Mouse (Mus musculus) lung, postnatal 10 days (tissue): ENCODE data around the gene Fam50a.
A peak's percentile ranks its signal among the peaks of the same experiment; 100 is the strongest.

Experiments used
- DNase-seq: peaks from one replicate; pipeline ENCODE4 v3.0.0; 2021

Fam50a gene

DNA sequence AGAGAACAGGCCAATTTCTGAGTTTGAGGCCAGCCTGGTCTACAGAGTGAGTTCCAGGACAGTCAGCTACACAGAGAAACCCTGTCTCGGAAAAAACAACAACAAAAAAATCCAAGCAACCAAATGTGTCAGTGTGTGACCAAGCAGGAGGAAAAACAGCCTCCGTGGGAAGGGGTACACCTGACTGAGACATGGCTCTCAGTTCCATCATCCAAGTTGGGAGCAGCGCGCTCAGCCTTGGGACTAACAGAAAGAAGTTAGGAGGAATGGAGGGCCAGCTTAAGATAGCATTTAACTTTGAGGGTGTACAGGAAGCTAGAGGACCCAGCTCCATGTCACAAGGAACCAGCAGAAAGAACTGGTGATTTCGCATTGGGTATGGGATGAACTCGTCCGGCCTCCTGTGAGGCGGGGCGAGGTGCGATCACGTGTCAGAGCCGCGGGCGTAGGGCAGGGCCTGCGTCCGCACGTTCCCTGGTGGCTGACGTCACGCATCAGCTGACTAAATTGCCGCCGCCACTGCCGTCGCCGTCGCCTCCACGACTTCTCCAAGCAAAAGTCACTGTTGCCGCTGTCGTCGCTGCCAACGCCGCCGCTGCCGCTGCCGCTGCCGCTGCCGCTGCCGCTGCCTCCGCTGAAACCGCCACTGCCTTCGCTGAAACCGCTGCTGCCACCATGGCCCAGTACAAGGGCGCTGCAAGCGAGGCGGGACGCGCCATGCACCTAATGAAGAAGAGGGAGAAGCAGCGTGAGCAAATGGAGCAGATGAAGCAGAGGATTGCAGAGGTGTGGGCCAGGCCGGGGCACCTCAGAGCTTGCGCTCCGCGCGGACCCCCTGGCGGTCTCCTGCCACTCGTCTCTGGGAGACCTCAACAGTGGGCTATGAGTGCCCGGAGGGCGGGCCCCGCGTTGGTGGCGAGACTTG lies at the start of gene Fam50a:
TSS of gene Fam50a (plus strand) at position 494 of the 925 bp plus-strand sequence.
- peak; percentile 94 for DNase-seq

DNA sequence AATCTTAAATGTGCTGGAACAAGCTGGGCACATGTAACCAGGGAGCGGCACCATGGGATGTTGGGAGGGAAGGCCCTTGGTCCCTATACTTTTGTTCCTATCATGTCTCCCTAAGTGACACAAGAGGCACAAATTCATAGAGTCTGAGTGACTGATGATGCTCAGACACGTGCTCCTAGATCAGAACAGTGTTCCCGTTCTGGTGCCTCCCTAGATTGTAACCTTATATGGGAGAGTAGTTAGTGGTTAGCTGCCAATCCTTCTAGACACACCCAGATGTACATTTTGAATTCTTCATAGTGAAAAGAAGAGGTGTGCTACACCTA lies 43.1 kb upstream of the Fam50a start:
- no peak for DNase-seq

- peak; percentile 95 for DNase-seq
Observed at GRCm38 (mm10) chrX:74270062-74270901, 42.6 kb upstream of the Fam50a start, which contains the start of gene Rpl10. Rpl10 (plus strand) TSS chrX:74270812.

DNA sequence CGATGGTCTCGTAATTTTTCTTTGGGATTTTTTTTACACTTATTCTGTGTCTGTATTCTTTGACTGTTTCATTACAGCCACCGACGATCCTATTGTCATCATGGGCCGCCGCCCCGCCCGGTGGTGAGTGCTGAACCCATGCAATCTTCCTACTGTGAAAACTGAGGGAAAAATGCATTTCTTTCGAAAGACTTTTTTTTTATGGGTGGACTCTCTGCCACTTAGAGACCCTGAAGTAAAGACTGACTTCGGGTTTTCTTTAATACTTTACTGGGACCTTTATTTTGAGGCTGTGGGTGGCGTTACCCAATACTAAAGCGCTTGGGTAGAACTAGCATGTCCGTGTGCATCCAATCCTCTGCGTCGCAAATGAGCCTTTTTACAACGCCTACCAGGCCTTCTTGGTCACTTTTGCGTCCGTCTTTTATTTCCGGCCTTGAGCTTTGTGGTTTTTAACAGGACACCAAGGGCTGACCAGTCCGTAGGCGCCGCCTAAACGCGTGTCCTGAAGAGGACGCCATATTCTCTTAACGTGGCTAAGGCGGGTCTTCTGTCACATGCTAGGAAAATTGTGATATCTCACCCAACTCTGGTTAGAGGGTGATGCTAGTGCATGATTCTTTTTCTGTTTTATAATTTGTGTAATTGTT lies 41.8 kb upstream of the Fam50a start:
- DNase-seq = peak; percentile 59

DNA sequence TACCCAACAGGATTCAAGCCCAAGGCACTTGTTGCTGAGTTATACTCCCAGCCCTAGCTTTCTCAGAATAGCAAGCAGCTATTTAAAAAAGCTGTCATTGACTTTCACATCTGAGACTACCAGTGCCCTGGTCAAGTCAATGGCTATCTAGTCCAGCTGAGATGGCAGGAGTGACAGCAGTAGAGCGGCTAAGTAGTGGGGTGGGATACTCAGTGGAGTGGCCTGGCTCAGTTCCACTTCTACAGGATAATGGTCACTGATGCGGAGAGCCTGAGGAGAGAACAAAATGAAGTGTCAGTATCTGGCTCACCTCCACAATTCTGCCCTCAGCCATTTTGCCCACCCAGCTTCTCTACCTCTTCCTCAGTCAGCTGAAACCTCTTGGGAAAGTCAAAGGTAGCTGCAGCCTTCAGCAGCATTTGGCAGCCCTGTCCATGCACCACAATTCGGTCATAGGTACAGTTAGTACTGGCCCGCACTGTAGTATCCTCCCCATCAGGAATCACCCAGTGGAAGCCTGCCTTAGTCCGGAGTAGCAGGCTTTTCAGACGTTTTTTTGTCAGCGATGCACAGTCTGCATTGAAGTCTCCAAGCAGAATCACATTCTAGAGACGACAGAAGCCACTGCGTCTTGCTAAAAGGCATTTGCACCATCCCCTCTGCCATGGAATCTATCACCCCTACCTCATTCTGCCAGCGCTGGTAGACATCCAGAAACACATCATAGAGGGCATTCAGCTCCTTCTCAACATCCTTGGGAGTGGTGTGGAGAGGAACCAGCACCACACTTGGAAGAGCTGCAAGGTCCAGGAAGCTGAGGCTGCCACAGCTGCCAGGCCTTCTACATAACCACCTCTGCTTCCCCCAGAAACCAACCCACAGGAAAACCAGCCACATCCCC lies 39.2 kb upstream of the Fam50a start:
- no peak for DNase-seq

DNA sequence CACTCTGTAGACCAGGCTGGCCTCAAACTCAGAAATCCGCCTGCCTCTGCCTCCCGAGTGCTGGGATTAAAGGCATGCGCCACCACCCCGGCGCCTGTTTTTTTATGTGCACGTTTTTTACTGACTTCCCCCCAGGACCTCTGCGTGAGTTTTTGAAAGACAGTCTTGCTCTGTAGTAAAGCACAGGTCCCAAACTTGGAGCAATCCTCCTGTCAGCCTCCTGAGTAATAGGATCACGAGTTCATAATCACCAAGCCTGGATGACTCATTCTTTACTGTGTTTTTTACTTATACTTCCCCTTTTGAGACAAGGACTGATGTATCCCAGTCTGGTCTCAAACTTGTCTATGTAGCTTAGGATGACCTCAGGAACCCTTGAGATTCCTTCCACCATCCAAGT lies 34.9 kb upstream of the Fam50a start:
- no peak for DNase-seq

- no peak for DNase-seq
Observed at GRCm38 (mm10) chrX:74281041-74281731, 31.6 kb upstream of the Fam50a start.

GRCm38 (mm10) chrX:74281732-74282394 lies 31.0 kb upstream of the Fam50a start, which contains the start of the genes Taz and Dnase1l1:
Taz (plus strand) TSS chrX:74281912.
Dnase1l1 (minus strand) TSS chrX:74282337.
- peak; percentile 92 for DNase-seq

DNA sequence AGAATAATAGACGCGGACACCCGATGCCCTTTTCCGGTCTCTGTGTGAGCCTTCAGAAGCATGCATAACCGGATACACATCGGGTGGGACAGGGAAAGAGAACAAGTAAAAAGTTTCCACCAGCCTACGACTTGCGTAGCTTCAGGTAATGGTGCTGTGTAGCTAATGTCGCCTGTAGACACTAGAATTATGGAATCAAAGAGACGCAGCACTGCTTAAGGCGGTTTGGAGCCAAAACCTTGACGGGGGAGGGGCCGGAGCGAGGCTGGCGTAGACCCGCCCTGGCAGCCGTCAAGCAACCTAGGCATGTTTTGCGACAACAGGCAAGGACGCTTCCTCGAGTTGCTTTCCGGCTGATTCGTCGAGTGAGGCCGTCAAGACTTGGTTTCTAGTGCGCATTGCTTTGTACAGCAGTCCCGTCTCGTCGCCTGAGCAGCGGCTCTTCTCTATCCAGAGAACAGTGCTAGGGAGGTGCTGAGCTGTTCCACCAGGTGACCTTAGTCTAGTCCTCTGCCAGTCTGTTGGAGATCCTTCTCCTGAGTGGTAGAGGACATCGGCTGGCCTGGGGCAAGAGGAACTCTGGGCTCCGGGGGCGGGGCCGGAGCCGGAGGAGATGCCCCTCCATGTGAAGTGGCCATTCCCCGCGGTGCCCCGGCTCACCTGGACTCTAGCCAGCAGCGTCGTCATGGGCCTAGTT lies 30.3 kb upstream of the Fam50a start:
- DNase-seq = peak; percentile 93

GRCm38 (mm10) chrX:74283092-74283437 lies 29.8 kb upstream of the Fam50a start:
- no peak for DNase-seq

DNA sequence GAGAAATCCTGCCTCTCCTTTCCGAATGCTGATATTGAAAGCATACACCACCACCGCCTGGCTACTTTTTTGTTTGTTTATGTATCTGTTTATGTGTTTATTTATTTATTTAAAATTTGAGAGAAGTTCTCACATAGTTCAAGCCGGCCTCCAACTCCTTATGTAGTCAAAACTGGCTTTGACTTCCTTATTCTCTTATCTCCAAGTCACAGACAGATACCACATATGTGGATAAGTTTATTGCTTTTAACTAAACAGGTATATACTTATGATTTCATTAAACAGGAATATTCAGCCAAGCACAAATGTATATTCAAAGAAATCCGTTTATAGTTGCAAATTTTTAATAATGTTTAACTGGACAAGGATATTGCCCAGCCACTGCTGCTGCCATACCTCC lies 19.4 kb upstream of the Fam50a start:
- no peak for DNase-seq

- peak; percentile 97 for DNase-seq
Observed at GRCm38 (mm10) chrX:74296538-74297448, 16.0 kb upstream of the Fam50a start, which contains the start of gene Atp6ap1. Atp6ap1 (plus strand) TSS chrX:74297097.

DNA sequence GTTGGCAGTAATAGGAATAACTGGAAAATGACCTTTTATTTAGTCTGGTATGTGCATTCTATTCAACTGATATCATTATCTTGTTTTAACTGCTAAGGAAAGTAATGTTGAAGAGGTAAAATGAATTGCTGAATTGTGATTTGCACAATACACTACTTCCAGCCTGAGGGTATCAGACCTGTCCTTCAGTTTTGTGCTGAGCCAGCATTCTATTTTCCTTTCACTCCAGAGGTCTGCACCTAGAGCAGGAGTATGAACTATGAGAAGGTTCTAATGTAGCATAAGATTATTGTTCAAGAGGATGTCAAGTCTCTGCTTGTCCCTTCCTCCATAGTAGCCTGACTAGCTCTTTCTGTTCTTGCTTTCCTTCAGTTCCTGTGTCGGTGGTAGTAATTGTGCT lies 14.5 kb upstream of the Fam50a start:
- DNase-seq = no peak

- no peak for DNase-seq
Observed at GRCm38 (mm10) chrX:74299721-74300120, 13.1 kb upstream of the Fam50a start.

DNA sequence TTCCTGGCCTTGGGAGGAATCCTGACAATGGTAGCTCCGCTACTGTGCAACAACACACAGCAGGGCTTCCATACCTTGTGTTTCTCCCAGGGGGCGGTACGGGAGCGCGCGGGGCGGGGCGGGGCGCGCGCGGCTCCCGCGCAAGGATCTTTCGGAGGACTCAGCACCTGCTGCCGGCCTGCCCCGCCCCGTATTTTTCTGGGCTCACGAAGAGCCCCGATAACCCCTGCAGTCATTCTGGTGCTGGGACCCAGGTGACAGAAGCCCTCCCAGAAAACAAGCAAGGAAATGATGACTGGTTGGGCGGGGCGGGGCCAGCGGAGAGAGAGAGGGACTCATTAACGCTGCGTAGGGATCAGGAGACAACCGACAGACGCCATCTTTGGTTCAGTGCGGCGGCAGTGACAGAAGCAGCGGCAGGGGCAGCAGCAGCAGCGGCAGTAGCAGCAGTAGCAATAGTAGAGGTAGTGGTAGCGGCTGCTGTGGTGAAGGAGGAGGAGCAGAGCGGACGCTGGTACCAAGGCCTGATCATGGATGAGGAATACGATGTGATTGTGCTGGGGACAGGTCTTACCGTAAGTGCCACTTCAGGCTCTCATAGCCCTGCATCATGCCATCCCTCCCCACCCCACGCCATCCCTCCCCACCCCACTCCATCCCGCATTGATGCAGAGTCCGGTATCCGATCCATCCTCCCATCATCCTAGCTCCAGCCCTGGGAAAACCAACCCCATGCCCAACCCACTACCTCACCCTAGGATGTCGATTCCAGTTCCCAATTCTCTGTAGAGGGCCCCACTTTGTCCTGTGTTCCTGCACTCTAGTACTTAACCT lies 7.7 kb upstream of the Fam50a start, which contains the start of gene Gdi1:
TSS of gene Gdi1 (plus strand) at position 132 of the 834 bp plus-strand sequence.
- peak; percentile 76 for DNase-seq

DNA sequence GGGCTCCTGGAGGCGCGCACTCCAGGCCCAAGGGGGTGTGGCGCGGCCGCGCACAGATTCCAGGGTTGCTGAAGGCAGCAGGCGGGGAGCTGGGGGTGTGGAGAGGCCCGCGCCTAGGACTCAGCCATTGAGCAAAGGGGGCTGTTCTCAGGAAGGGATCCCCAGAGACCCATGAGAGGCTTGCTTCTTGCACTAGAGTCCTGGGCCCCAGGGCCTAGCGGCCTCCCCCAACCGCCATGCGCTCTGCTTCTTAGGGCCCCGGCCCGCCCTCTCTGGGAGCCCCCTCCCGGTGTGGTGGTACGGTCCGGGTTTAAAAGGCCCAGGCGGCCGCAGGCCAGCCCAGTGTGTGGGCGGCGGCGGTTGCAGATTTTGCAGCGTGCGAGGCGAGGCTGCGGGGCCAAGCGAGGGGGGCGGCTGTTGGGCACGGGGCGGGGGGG lies 15.9 kb downstream of the Fam50a start, which contains the start of gene Plxna3:
TSS of gene Plxna3 (plus strand) at position 342 of the 437 bp plus-strand sequence.
- DNase-seq = peak; percentile 74

GRCm38 (mm10) chrX:74329215-74329671 lies 16.4 kb downstream of the Fam50a start:
- DNase-seq = no peak
